Comparison of ENCODE assay signal across 21 mouse cellular contexts in the genomic region with DNA sequence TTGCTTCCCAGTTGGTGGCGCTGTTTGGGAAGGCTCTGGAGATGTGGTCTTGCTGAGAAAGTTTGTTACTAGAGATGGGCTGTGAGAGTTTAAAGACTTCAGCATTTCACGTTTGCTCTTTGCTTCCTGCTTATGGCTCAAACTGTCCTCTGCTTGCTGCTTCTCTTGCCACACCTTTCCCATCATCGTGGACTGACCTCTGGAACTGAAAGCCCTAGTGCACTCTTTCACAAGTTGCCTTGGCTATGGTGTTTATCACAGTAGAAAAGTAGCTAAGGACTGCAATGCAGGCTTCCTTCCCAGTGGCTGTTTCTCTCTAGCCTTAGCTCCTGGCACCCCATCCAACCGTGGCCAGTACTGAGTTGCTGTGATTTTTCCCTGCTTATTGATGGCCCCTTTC. TPM values are rescaled to one million over a fixed set of nuclear protein-coding genes. Genes with fewer than 3 reads are reported as not detected.
DNase-seq lines count a peak whose midpoint lies in the region; ATAC-seq and TF ChIP-seq lines count a peak whose summit lies in the region.
"Had no signal": no experiment of that assay in that cellular context is flagged by ENCODE, and none has a peak within 500 bp of the region (broad histone marks: within the 10 kb centered on the region; RNA-seq: fewer than 3 reads in every experiment).

No protein-coding gene starts in this region.

- no peaks in the 10 kb centered on the region for H3K9me3 ChIP-seq in intestine, embryonic 16.5 days (ENCODE audit: control insufficient read depth, low read length)
- no peaks in the 10 kb centered on the region for H3K9me3 ChIP-seq in intestine, embryonic 15.5 days
- H3K9me3 ChIP-seq in liver, postnatal 0 days (ENCODE audit: low read length) = no peaks in the 10 kb centered on the region
- H3K9me3 ChIP-seq in stomach, postnatal 0 days (ENCODE audit: control insufficient read depth, low read length) = no peaks in the 10 kb centered on the region
- H3K9me3 ChIP-seq: forebrain, embryonic 10.5 days; hindbrain, embryonic 13.5 days; limb, embryonic 10.5 days; liver, embryonic 13.5 days; lung, embryonic 15.5 days; midbrain, embryonic 10.5 days; neural tube, embryonic 15.5 days had no signal

- no peaks in the 10 kb centered on the region for H3K36me3 ChIP-seq in intestine, embryonic 16.5 days (ENCODE audit: control insufficient read depth, insufficient read depth, low read length)
- no peaks in the 10 kb centered on the region for H3K36me3 ChIP-seq in intestine, embryonic 15.5 days
- H3K36me3 ChIP-seq in liver, postnatal 0 days (replicated peaks; ENCODE audit: insufficient read depth, low read length) = no peaks in the 10 kb centered on the region
- no peaks in the 10 kb centered on the region for H3K36me3 ChIP-seq in stomach, postnatal 0 days (ENCODE audit: control insufficient read depth, insufficient read depth, low read length)
- H3K36me3 ChIP-seq: liver, embryonic 13.5 days; lung, embryonic 15.5 days; neural tube, embryonic 15.5 days had no signal

- no peaks in the 10 kb centered on the region for H3K4me1 ChIP-seq in intestine, embryonic 16.5 days (ENCODE audit: control insufficient read depth, insufficient read depth, low read length)
- no peaks in the 10 kb centered on the region for H3K4me1 ChIP-seq in intestine, embryonic 15.5 days (replicated peaks)
- H3K4me1 ChIP-seq in liver, postnatal 0 days (ENCODE audit: insufficient read depth) = peaks cover 6% of the 10 kb centered on the region; the same call in 1 of the 2 replicates
- H3K4me1 ChIP-seq in stomach, postnatal 0 days (replicated peaks; ENCODE audit: control insufficient read depth, insufficient read depth) = no peaks in the 10 kb centered on the region
- H3K4me1 ChIP-seq: hindbrain, embryonic 13.5 days; lung, embryonic 15.5 days had no signal

- peak overlapping the region; percentile 15; the same call in 1 of the 2 replicates for H3K27ac ChIP-seq in intestine, embryonic 16.5 days (ENCODE audit: low read length)
- H3K27ac ChIP-seq in intestine, embryonic 15.5 days = no peak overlapping the region
- peak overlapping the region; percentile 45 for H3K27ac ChIP-seq in liver, postnatal 0 days (ENCODE audit: low read depth)
- H3K27ac ChIP-seq in stomach, postnatal 0 days (replicated peaks) = no peak overlapping the region
- H3K27ac ChIP-seq: forebrain, embryonic 10.5 days; hindbrain, embryonic 13.5 days; limb, embryonic 10.5 days; liver, embryonic 13.5 days; lung, embryonic 15.5 days; macrophage; midbrain, embryonic 10.5 days; neural tube, embryonic 15.5 days had no signal

- H3K4me3 ChIP-seq in intestine, embryonic 16.5 days (ENCODE audit: low read length) = no peak overlapping the region
- no peak overlapping the region for H3K4me3 ChIP-seq in intestine, embryonic 15.5 days (replicated peaks)
- H3K4me3 ChIP-seq in liver, postnatal 0 days (ENCODE audit: low read depth, low read length) = no peak overlapping the region
- H3K4me3 ChIP-seq in stomach, postnatal 0 days (ENCODE audit: low read depth, low read length) = no peak overlapping the region
- H3K4me3 ChIP-seq: forebrain, embryonic 10.5 days; hindbrain, embryonic 13.5 days; limb, embryonic 10.5 days; liver, embryonic 13.5 days; lung, embryonic 15.5 days; midbrain, embryonic 10.5 days; neural tube, embryonic 15.5 days had no signal

- no peak overlapping the region for H3K4me2 ChIP-seq in intestine, embryonic 16.5 days (ENCODE audit: low read depth, low read length)
- no peak overlapping the region for H3K4me2 ChIP-seq in intestine, embryonic 15.5 days (replicated peaks)
- H3K4me2 ChIP-seq in liver, postnatal 0 days (ENCODE audit: low read depth, low read length) = no peak overlapping the region
- no peak overlapping the region for H3K4me2 ChIP-seq in stomach, postnatal 0 days (replicated peaks; ENCODE audit: low read depth)
- H3K4me2 ChIP-seq: hindbrain, embryonic 13.5 days; liver, embryonic 13.5 days; lung, embryonic 15.5 days; neural tube, embryonic 15.5 days had no signal

- POLR2A ChIA-PET in Patski (lab: Charles Lee) = interaction anchor here (0.6 kb wide), 1 partner anchor 126 kb away, joined by 3 read pairs; no protein-coding TSS in a partner anchor

- no peaks in the 10 kb centered on the region for H3K27me3 ChIP-seq in intestine, embryonic 16.5 days (replicated peaks; ENCODE audit: control insufficient read depth, insufficient read depth, low read length)
- H3K27me3 ChIP-seq in intestine, embryonic 15.5 days (replicated peaks) = no peaks in the 10 kb centered on the region
- H3K27me3 ChIP-seq in liver, postnatal 0 days (ENCODE audit: insufficient read depth, low read length) = no peaks in the 10 kb centered on the region
- no peaks in the 10 kb centered on the region for H3K27me3 ChIP-seq in Patski
- H3K27me3 ChIP-seq in stomach, postnatal 0 days (ENCODE audit: control insufficient read depth, insufficient read depth, low read length) = no peaks in the 10 kb centered on the region
- H3K27me3 ChIP-seq: hindbrain, embryonic 13.5 days; liver, embryonic 13.5 days; lung, embryonic 15.5 days; neural tube, embryonic 15.5 days had no signal

- CTCF ChIA-PET in Patski (lab: Charles Lee) = interaction anchor here (1.1 to 4.7 kb wide), 10 partner anchors 10 to 114 kb away, joined by 3 to 46 read pairs (median 8); no protein-coding TSS in a partner anchor

- in situ Hi-C loops in Patski (cut with MboI; ENCODE audit: low pct_unique_long_range_greater_than_20kb) = no loop called here

- 64% methylated on average over 4 of the region's 4 CpGs for WGBS in intestine, embryonic 16.5 days
- WGBS in intestine, embryonic 15.5 days = 56% methylated on average over 4 of the region's 4 CpGs
- WGBS in liver, postnatal 0 days (ENCODE audit: insufficient replicate concordance) = 62% methylated on average over 4 of the region's 4 CpGs
- 63% methylated on average over 4 of the region's 4 CpGs for WGBS in stomach, postnatal 0 days

- no peak for DNase-seq in liver, postnatal 0 days
- DNase-seq in liver = no peak
- no peak for DNase-seq in Patski (ENCODE audit: low read depth, low spot score)
- no peak for DNase-seq in stomach, postnatal 0 days (ENCODE audit: low spot score)
- no peak for DNase-seq in layer of hippocampus, adult 9-11 months
- DNase-seq: adrenal gland, adult 8-10 months; cerebellum, adult 18-20 months; cerebellum, postnatal 14 days; liver, embryonic 13.5 days; right cerebral cortex, adult 18-20 months; right cerebral cortex, postnatal 4 days; thymus, postnatal 36 days had no signal

- H3K9ac ChIP-seq in intestine, embryonic 16.5 days (ENCODE audit: low read depth, low read length) = no peak overlapping the region
- no peak overlapping the region for H3K9ac ChIP-seq in intestine, embryonic 15.5 days
- no peak overlapping the region for H3K9ac ChIP-seq in liver, postnatal 0 days (replicated peaks)
- no peak overlapping the region for H3K9ac ChIP-seq in stomach, postnatal 0 days (ENCODE audit: low read length)
- H3K9ac ChIP-seq: hindbrain, embryonic 13.5 days; liver, embryonic 13.5 days; lung, embryonic 15.5 days; neural tube, embryonic 15.5 days had no signal

- TF ChIP-seq CTCF in liver, postnatal 0 days (IDR thresholded peaks at IDR 0.05; ENCODE audit: low read depth) = peak; percentile 26
- TF ChIP-seq CTCF in Patski (IDR thresholded peaks at IDR 0.05) = peak; percentile 46
- peak; percentile 43 for TF ChIP-seq CTCF in stomach, postnatal 0 days (IDR thresholded peaks at IDR 0.05; ENCODE audit: low read depth)

- peak; percentile 41; the same call in 1 of the 2 replicates for TF ChIP-seq EP300 in liver, postnatal 0 days (IDR thresholded peaks at IDR 0.05; ENCODE audit: low read depth)
- no peak for TF ChIP-seq EP300 in stomach, postnatal 0 days (optimal IDR thresholded peaks at IDR 0.05)

- 0 out of 2 replicates have a peak, but pooled peaks have one; percentile 47 for ATAC-seq in intestine, embryonic 16.5 days
- no peak for ATAC-seq in intestine, embryonic 15.5 days
- peak; percentile 80 for ATAC-seq in liver, postnatal 0 days
- ATAC-seq in Patski = no peak
- ATAC-seq in stomach, postnatal 0 days (ENCODE audit: low FRiP score, low TSS enrichment) = no peak

RNA-seq across cellular contexts. Expression of a gene that starts 35.1 kb away (rescaled TPM):
- polyA plus RNA-seq in intestine, embryonic 16.5 days (2015; fragmentation: Nextera tagmentation; extraction: Ambion mirVana) = 2.3 and 2.6 TPM in 2 replicates
- polyA plus RNA-seq in intestine, embryonic 15.5 days (2015; fragmentation: Nextera tagmentation; extraction: Ambion mirVana) = 2.8 and 3.8 TPM in 2 replicates
- 0.17 and 0.72 TPM in 2 replicates for polyA plus RNA-seq in liver, postnatal 0 days (2015; fragmentation: Nextera tagmentation; extraction: Ambion mirVana)
- 8.1 TPM for polyA plus RNA-seq in Patski (2021)
- polyA plus RNA-seq in stomach, postnatal 0 days (2015; fragmentation: Nextera tagmentation; extraction: Ambion mirVana) = 3.8 and 4.7 TPM in 2 replicates

RNA-seq across cellular contexts. Expression of a gene that starts 35.9 kb away (rescaled TPM):
- polyA plus RNA-seq in intestine, embryonic 16.5 days (2015; fragmentation: Nextera tagmentation; extraction: Ambion mirVana) = 17.1 and 17.9 TPM in 2 replicates
- 18.0 and 18.8 TPM in 2 replicates for polyA plus RNA-seq in intestine, embryonic 15.5 days (2015; fragmentation: Nextera tagmentation; extraction: Ambion mirVana)
- polyA plus RNA-seq in liver, postnatal 0 days (2015; fragmentation: Nextera tagmentation; extraction: Ambion mirVana) = 4.0 and 4.5 TPM in 2 replicates
- 17.3 TPM for polyA plus RNA-seq in Patski (2021)
- polyA plus RNA-seq in stomach, postnatal 0 days (2015; fragmentation: Nextera tagmentation; extraction: Ambion mirVana) = 16.9 and 17.3 TPM in 2 replicates

Comparison
In these comparisons a context has a peak if more than half of its experiments do, and no peak if none do; other contexts are left out.
1. ATAC-seq: peak in intestine, embryonic 16.5 days (single experiment) and liver, postnatal 0 days (single experiment); none in intestine, embryonic 15.5 days (single experiment), Patski (single experiment) and stomach, postnatal 0 days (single experiment).
2. H3K27ac ChIP-seq: peak in intestine, embryonic 16.5 days (single experiment) and liver, postnatal 0 days (single experiment); none in intestine, embryonic 15.5 days (single experiment) and stomach, postnatal 0 days (single experiment).
3. Peak in every context shown above with its lines, with median percentiles within 50 percentile points of each other: CTCF ChIP-seq.